Mouse (Mus musculus) neutrophil, adult 5-6 weeks (primary cell): Measurements from ENCODE around the gene Alpk3. TPM values are rescaled to one million over a fixed set of nuclear protein-coding genes. Genes with fewer than 3 reads are reported as not detected.

ENCODE experiments used
- ATAC-seq: fragments of 151-379, 151-347 bp; 2 replicates; pipeline ENCODE4 v1.8.0; 2017; ENCODE audit warnings: mild to moderate bottlenecking, moderate TSS enrichment; ENCODE audit not compliant: insufficient number of reproducible peaks, poor library complexity, low FRiP score, severe bottlenecking; ENCODE audit errors: extremely low read depth
- total RNA-seq: library from RNA; stranded (forward); fragments of 200-1000 nt; gene quantifications from 2 replicates; pipeline ENCODE4 v1.2.3, GENCODE M21; 2017

The Alpk3 gene
- total RNA-seq, 1 experiment from 2014 or later, result 0.12 TPM

- ATAC-seq, result peak; percentile 94
Measured at GRCm38 (mm10) chr7:81154960-81155359, 97.6 kb downstream of the Alpk3 start.

Other genes with a start within 250 kb of the Alpk3 start
- gene Iqgap1, start 231.6 kb upstream of the Alpk3 start, total RNA-seq, result 756 and 768 TPM in 2 replicates
- gene Zscan2, start 196.7 kb upstream of the Alpk3 start, total RNA-seq, result 10.8 TPM in 2 replicates
- gene Wdr73, start 156.3 kb upstream of the Alpk3 start, total RNA-seq, result 13.9 and 15.0 TPM in 2 replicates
- 2.0 and 2.2 TPM in 2 replicates for gene Nmb, start 152.5 kb upstream of the Alpk3 start, total RNA-seq
- 182 and 199 TPM in 2 replicates for gene Sec11a, start 109.8 kb upstream of the Alpk3 start, total RNA-seq
- gene Zfp592, start 63.9 kb upstream of the Alpk3 start, total RNA-seq, result 63.6 and 69.0 TPM in 2 replicates
- gene Slc28a1, start 57.2 kb downstream of the Alpk3 start, total RNA-seq, result not detected in 2 replicates
- gene Pde8a, start 156.0 kb downstream of the Alpk3 start, total RNA-seq, result 9.5 and 9.8 TPM in 2 replicates